Mouse (Mus musculus) lung, embryonic 15.5 days (tissue): ENCODE data around the gene Tvp23b. TPM values are rescaled to one million over a fixed set of nuclear protein-coding genes. Genes with fewer than 3 reads are reported as not detected.

Experiments used
- ATAC-seq: fragments of 200-750 bp; cut with Nextera tagmentation; 2 replicates; pipeline ENCODE4 v1.8.0; 2017; ENCODE audit warnings: moderate number of reproducible peaks, borderline replicate concordance; ENCODE audit not compliant: low FRiP score, low TSS enrichment; ENCODE audit errors: extremely low read depth
- H3K27ac ChIP-seq: fragments of 300-500 bp; sonication (generic); 2 replicates; pipeline ENCODE4 v1.5.1; 2015; ENCODE audit warnings: moderate library complexity, mild to moderate bottlenecking, inconsistent platforms
- H3K27me3 ChIP-seq: fragments of 300-500 bp; sonication (generic); 2 replicates; pipeline ENCODE4 v1.6.1; 2015; ENCODE audit warnings: inconsistent platforms
- H3K36me3 ChIP-seq: fragments of 300-500 bp; sonication (generic); 2 replicates; pipeline ENCODE4 v1.6.1; 2015; ENCODE audit warnings: inconsistent platforms
- H3K4me1 ChIP-seq: fragments of 300-500 bp; sonication (generic); 2 replicates; pipeline ENCODE4 v1.6.1; 2015; ENCODE audit warnings: inconsistent platforms
- H3K4me2 ChIP-seq: fragments of 300-500 bp; sonication (generic); 2 replicates; pipeline ENCODE4 v1.6.1; 2015; ENCODE audit warnings: inconsistent platforms, mild to moderate bottlenecking, moderate library complexity
- H3K4me3 ChIP-seq: fragments of 300-500 bp; sonication (generic); 2 replicates; pipeline ENCODE4 v1.5.1; 2015; ENCODE audit warnings: mild to moderate bottlenecking, inconsistent platforms
- H3K9ac ChIP-seq: fragments of 300-500 bp; sonication (generic); 2 replicates; pipeline ENCODE4 v1.6.1; 2015; ENCODE audit warnings: inconsistent platforms
- H3K9me3 ChIP-seq: fragments of 300-500 bp; sonication (generic); 2 replicates; pipeline ENCODE4 v1.6.1; 2016; ENCODE audit warnings: inconsistent platforms
- WGBS: fragments of 180-500 bp; shearing (Covaris S2); methylation state at CpG from one replicate; pipeline ENCODE4 v1.1.7; 2015; 5-methylcytosine and 5-hydroxymethylcytosine counted together
- polyA plus RNA-seq: library from polyadenylated mRNA; unstranded; fragments of >200 nt; fragmentation: Nextera tagmentation; extraction: Ambion mirVana; gene quantifications from 2 replicates; pipeline ENCODE4 v1.2.1, GENCODE M21; 2015

Gene Tvp23b
- polyA plus RNA-seq, 1 experiment from 2014 or later = 74.3 TPM

- ATAC-seq = no peak
- Histone ChIP-seq H3K36me3 (no peaks in the 10 kb centered on the region), H3K9ac (no peak overlapping the region), H3K4me3 (no peak overlapping the region), H3K27me3 (no peaks in the 10 kb centered on the region), H3K27ac (0 out of 2 replicates have a peak overlapping the region, but pooled peaks have one; percentile 22), H3K9me3 (no peaks in the 10 kb centered on the region), H3K4me2 (no peak overlapping the region), H3K4me1 (peaks cover 27% of the 10 kb centered on the region)
- WGBS = 48% methylated on average over 6 of the region's 6 CpGs
Measured at GRCm38 (mm10) chr11:62924091-62924761, 45.0 kb downstream of the Tvp23b start.

DNA sequence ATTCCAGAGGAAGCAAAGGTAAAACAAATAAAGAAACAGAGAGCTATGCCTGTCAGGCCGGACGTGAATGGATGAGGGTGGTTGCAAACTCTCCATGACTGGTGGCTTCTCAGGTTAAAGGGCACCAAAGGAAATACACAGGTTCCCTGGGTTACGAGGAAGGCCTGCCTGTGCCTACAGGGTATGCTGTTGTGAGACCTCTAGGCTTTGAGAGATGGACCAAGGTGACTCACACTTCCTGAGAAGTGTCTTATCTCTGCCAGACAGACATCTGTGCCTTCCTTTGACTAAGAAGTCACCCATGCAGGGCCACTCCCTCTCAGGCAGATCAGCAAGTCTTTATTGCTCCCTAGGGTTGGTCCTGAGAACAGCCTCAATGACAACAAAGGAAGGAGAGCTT, 50.5 kb downstream of the Tvp23b start:
- H3K27me3 ChIP-seq = no peaks in the 10 kb centered on the region
- H3K9ac ChIP-seq = no peak overlapping the region
- no peak overlapping the region for H3K4me3 ChIP-seq
- 30% methylated on average over 3 of the region's 3 CpGs for WGBS
- 0 out of 2 replicates have a peak, but pooled peaks cover 12% of the 10 kb centered on the region for H3K4me1 ChIP-seq
- H3K9me3 ChIP-seq = no peaks in the 10 kb centered on the region
- H3K4me2 ChIP-seq = no peak overlapping the region
- no peak overlapping the region for H3K27ac ChIP-seq
- no peaks in the 10 kb centered on the region for H3K36me3 ChIP-seq
- peak; percentile 72 for ATAC-seq

GRCm38 (mm10) chr11:62930574-62930973, 51.3 kb downstream of the Tvp23b start:
- Histone ChIP-seq H3K27ac (no peak overlapping the region), H3K4me1 (0 out of 2 replicates have a peak, but pooled peaks cover 12% of the 10 kb centered on the region), H3K36me3 (no peaks in the 10 kb centered on the region), H3K4me2 (no peak overlapping the region), H3K27me3 (no peaks in the 10 kb centered on the region), H3K4me3 (no peak overlapping the region), H3K9me3 (no peaks in the 10 kb centered on the region), H3K9ac (no peak overlapping the region)
- WGBS = 48% methylated on average over 4 of the region's 4 CpGs
- peak; percentile 14; the same call in 1 of the 2 replicates for ATAC-seq

- no peak overlapping the region for H3K9ac ChIP-seq
- 71% methylated on average over 5 of the region's 5 CpGs for WGBS
- H3K4me3 ChIP-seq = no peak overlapping the region
- no peaks in the 10 kb centered on the region for H3K27me3 ChIP-seq
- H3K4me1 ChIP-seq = 0 out of 2 replicates have a peak, but pooled peaks cover 12% of the 10 kb centered on the region
- no peak overlapping the region for H3K4me2 ChIP-seq
- H3K27ac ChIP-seq = no peak overlapping the region
- no peak for ATAC-seq
- no peaks in the 10 kb centered on the region for H3K36me3 ChIP-seq
- H3K9me3 ChIP-seq = no peaks in the 10 kb centered on the region
Measured at GRCm38 (mm10) chr11:62931141-62931540, 51.9 kb downstream of the Tvp23b start.

DNA sequence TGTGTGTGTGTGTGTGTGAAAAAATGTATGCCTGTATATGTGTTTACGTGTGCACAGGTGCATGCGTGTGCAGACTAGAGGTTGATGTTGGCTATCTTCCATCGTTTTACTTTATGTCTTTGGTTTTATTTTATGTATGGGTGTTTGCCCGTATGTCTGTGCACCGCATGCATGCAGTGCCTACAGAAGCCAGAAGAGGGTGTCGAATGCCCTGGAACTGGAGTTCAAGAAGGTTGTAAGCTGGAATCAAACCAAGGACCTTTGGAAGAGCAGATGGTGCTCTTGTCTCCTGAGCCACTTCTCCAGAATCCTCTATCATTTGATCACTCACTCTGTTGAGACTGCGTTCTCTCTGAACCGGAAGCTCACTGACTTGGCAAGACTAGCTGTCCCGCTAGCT, 53.8 kb downstream of the Tvp23b start:
- 82% methylated on average over 9 of the region's 9 CpGs for WGBS
- Histone ChIP-seq H3K4me2 (no peak overlapping the region), H3K36me3 (no peaks in the 10 kb centered on the region), H3K27ac (no peak overlapping the region), H3K9ac (no peak overlapping the region), H3K4me1 (0 out of 2 replicates have a peak, but pooled peaks cover 12% of the 10 kb centered on the region), H3K27me3 (no peaks in the 10 kb centered on the region), H3K9me3 (no peaks in the 10 kb centered on the region), H3K4me3 (no peak overlapping the region)
- ATAC-seq = no peak

- WGBS = 84% methylated on average over 11 of the region's 11 CpGs
- Histone ChIP-seq H3K36me3 (no peaks in the 10 kb centered on the region), H3K27me3 (no peaks in the 10 kb centered on the region), H3K9ac (no peak overlapping the region), H3K4me3 (no peak overlapping the region), H3K4me2 (no peak overlapping the region), H3K9me3 (no peaks in the 10 kb centered on the region), H3K4me1 (0 out of 2 replicates have a peak, but pooled peaks cover 5% of the 10 kb centered on the region), H3K27ac (no peak overlapping the region)
- ATAC-seq = no peak
Measured at GRCm38 (mm10) chr11:62934795-62935514, 55.7 kb downstream of the Tvp23b start.

DNA sequence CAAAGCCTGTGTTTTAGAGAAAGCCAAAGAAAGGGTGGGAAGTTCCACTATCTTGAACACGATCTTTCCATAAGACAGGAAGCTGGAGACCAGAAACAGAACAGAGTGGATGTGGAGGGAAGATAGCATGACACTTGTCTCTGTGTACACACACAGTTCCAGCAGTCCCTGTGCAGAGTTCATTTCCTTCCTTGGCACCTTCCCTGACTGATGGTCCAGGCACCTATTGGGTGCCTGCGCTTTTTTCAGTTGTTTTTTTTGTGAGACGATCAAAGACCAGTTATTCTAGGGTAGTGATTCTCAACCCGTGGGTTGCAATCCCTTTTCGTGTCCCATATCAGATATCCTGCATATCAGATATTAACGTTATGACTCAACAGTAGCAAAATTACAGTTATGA, 58.7 kb downstream of the Tvp23b start:
- Histone ChIP-seq H3K27ac (no peak overlapping the region), H3K4me2 (no peak overlapping the region), H3K36me3 (no peaks in the 10 kb centered on the region), H3K4me3 (no peak overlapping the region), H3K4me1 (no peaks in the 10 kb centered on the region), H3K9ac (no peak overlapping the region), H3K27me3 (no peaks in the 10 kb centered on the region), H3K9me3 (no peaks in the 10 kb centered on the region)
- no peak for ATAC-seq
- WGBS = 59% methylated on average over 6 of the region's 6 CpGs

- Histone ChIP-seq H3K27me3 (no peaks in the 10 kb centered on the region), H3K4me1 (no peaks in the 10 kb centered on the region), H3K9me3 (no peaks in the 10 kb centered on the region), H3K4me2 (no peak overlapping the region), H3K9ac (no peak overlapping the region), H3K4me3 (no peak overlapping the region), H3K27ac (no peak overlapping the region), H3K36me3 (no peaks in the 10 kb centered on the region)
- WGBS = 67% methylated on average over 5 of the region's 5 CpGs
- no peak for ATAC-seq
Measured at GRCm38 (mm10) chr11:62938921-62939320, 59.7 kb downstream of the Tvp23b start.

DNA sequence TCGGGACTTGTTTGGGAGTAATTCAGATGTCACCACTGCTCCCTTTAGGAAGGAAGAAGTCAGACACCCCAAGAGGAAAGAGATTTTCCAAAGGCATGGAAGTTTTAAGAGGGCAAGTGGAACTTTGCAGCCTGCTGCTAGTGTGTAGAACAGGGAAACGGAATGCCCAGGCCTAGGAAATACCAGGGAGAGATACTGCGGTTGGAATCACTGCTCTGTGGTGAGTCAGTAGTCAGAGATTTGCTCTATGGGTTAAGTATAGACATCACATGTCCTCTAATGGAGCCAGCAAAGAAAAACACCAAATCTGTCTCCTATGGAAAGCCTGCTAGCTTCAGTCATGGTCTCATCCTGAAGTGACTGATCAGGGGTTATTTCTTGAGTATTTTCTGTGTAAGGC, 60.9 kb downstream of the Tvp23b start:
- Histone ChIP-seq H3K27ac (no peak overlapping the region), H3K9me3 (no peaks in the 10 kb centered on the region), H3K4me1 (no peaks in the 10 kb centered on the region), H3K4me3 (no peak overlapping the region), H3K4me2 (no peak overlapping the region), H3K27me3 (no peaks in the 10 kb centered on the region), H3K9ac (no peak overlapping the region), H3K36me3 (no peaks in the 10 kb centered on the region)
- ATAC-seq = no peak
- 85% methylated on average over 3 of the region's 3 CpGs for WGBS

- no peak overlapping the region for H3K4me3 ChIP-seq
- H3K27ac ChIP-seq = no peak overlapping the region
- H3K27me3 ChIP-seq = no peaks in the 10 kb centered on the region
- no peaks in the 10 kb centered on the region for H3K9me3 ChIP-seq
- no peak for ATAC-seq
- no peak overlapping the region for H3K9ac ChIP-seq
- no peak overlapping the region for H3K4me2 ChIP-seq
- H3K36me3 ChIP-seq = no peaks in the 10 kb centered on the region
- H3K4me1 ChIP-seq = no peaks in the 10 kb centered on the region
- 65% methylated on average over 6 of the region's 6 CpGs for WGBS
Measured at GRCm38 (mm10) chr11:62943538-62943937, 64.3 kb downstream of the Tvp23b start.

GRCm38 (mm10) chr11:62945514-62945913, 66.3 kb downstream of the Tvp23b start:
- Histone ChIP-seq H3K4me3 (no peak overlapping the region), H3K4me2 (no peak overlapping the region), H3K9me3 (no peaks in the 10 kb centered on the region), H3K27ac (no peak overlapping the region), H3K27me3 (no peaks in the 10 kb centered on the region), H3K4me1 (no peaks in the 10 kb centered on the region), H3K9ac (no peak overlapping the region), H3K36me3 (no peaks in the 10 kb centered on the region)
- 60% methylated on average over 4 of the region's 4 CpGs for WGBS
- ATAC-seq = no peak

- ATAC-seq = peak; percentile 39; the same call in 1 of the 2 replicates
- Histone ChIP-seq H3K9ac (no peak overlapping the region), H3K4me3 (no peak overlapping the region), H3K9me3 (no peaks in the 10 kb centered on the region), H3K4me1 (no peaks in the 10 kb centered on the region), H3K4me2 (no peak overlapping the region), H3K27me3 (no peaks in the 10 kb centered on the region), H3K36me3 (no peaks in the 10 kb centered on the region), H3K27ac (no peak overlapping the region)
- 83% methylated on average over 1 of the region's 1 CpGs for WGBS
Measured at GRCm38 (mm10) chr11:62949548-62949947, 70.3 kb downstream of the Tvp23b start.
